Mouse (Mus musculus) embryonic fibroblast, embryonic 13.5 days (primary cell): ENCODE measurements around the gene Hnrnpa2b1. TPM values are rescaled to one million over a fixed set of nuclear protein-coding genes. Genes with fewer than 3 reads are reported as not detected.

Experiments used
- H3K27ac ChIP-seq: 2 replicates; pipeline ENCODE4 v1.5.1; 2012; ENCODE audit warnings: low read length, control low read depth, inconsistent platforms; ENCODE audit not compliant: insufficient read depth
- H3K4me1 ChIP-seq: 2 replicates; pipeline ENCODE4 v1.6.1; 2011; ENCODE audit warnings: low read length; ENCODE audit not compliant: control insufficient read depth, insufficient read depth
- H3K4me3 ChIP-seq: 2 replicates; pipeline ENCODE4 v1.5.1; 2011; ENCODE audit warnings: mild to moderate bottlenecking, control low read depth, low read length; ENCODE audit not compliant: insufficient read depth
- CTCF ChIP-seq: IDR thresholded peaks from 2 replicates; pipeline ENCODE4 v1.5.1; 2011; ENCODE audit warnings: mild to moderate bottlenecking, control low read depth, low read length, moderate library complexity, borderline replicate concordance; ENCODE audit not compliant: insufficient read depth
- POLR2A ChIP-seq: IDR thresholded peaks from 2 replicates; pipeline ENCODE4 v1.6.1; 2011; ENCODE audit warnings: low read depth, mild to moderate bottlenecking, control low read depth, low read length, moderate library complexity
- polyA plus RNA-seq: library from polyadenylated mRNA; stranded (reverse); fragments of >200 nt; gene quantifications from 2 replicates; pipeline ENCODE4 v1.2.4, GENCODE M21; 2011; ENCODE audit warnings: low read depth; ENCODE audit not compliant: missing spikeins, insufficient read length

Hnrnpa2b1 gene
- polyA plus RNA-seq, 1 experiment, result 1,144 TPM

GRCm38 (mm10) chr6:51470311-51471178, 851 bp upstream of the Hnrnpa2b1 start, which contains the start of gene Cbx3:
Gene Cbx3 (plus strand): TSS chr6:51470360.
- TF ChIP-seq CTCF (no peak), POLR2A (peak; percentile 73)
- peaks cover 3% of the 10 kb centered on the region; the same call in 1 of the 2 replicates for H3K4me1 ChIP-seq
- peak within 1 kb of the TSS; percentile 97 for H3K4me3 ChIP-seq
- H3K27ac ChIP-seq, result peak within 1 kb of the TSS; percentile 99

- peaks cover 3% of the 10 kb centered on the region; the same call in 1 of the 2 replicates for H3K4me1 ChIP-seq
- peak overlapping the region; percentile 88 for H3K4me3 ChIP-seq
- H3K27ac ChIP-seq, result peak overlapping the region; percentile 97
- TF ChIP-seq POLR2A, result peak; percentile 65
- no peak for TF ChIP-seq CTCF
Measured at GRCm38 (mm10) chr6:51468891-51469561, 668 bp downstream of the Hnrnpa2b1 start.

- H3K4me3 ChIP-seq, result peak overlapping the region; percentile 41
- no peak for TF ChIP-seq CTCF
- no peak for TF ChIP-seq POLR2A
- H3K4me1 ChIP-seq, result peaks cover under 1% of the 10 kb centered on the region; the same call in 1 of the 2 replicates
- H3K27ac ChIP-seq, result no peak overlapping the region
Measured at GRCm38 (mm10) chr6:51467649-51468048, 2.0 kb downstream of the Hnrnpa2b1 start.

GRCm38 (mm10) chr6:51460363-51460762, 9.3 kb downstream of the Hnrnpa2b1 start:
- Histone ChIP-seq H3K4me1 (no peaks in the 10 kb centered on the region), H3K27ac (no peak overlapping the region), H3K4me3 (no peak overlapping the region)
- TF ChIP-seq CTCF (no peak), POLR2A (no peak)

GRCm38 (mm10) chr6:51460021-51460360, 9.7 kb downstream of the Hnrnpa2b1 start:
- H3K27ac ChIP-seq, result no peak overlapping the region
- H3K4me3 ChIP-seq, result no peak overlapping the region
- TF ChIP-seq POLR2A (no peak), CTCF (no peak)
- no peaks in the 10 kb centered on the region for H3K4me1 ChIP-seq

- TF ChIP-seq CTCF, result no peak
- TF ChIP-seq POLR2A, result 0 out of 2 replicates have a peak, but pooled peaks have one; percentile 34
- no peak overlapping the region for H3K27ac ChIP-seq
Measured at GRCm38 (mm10) chr6:51459313-51460020, 10.2 kb downstream of the Hnrnpa2b1 start.

DNA sequence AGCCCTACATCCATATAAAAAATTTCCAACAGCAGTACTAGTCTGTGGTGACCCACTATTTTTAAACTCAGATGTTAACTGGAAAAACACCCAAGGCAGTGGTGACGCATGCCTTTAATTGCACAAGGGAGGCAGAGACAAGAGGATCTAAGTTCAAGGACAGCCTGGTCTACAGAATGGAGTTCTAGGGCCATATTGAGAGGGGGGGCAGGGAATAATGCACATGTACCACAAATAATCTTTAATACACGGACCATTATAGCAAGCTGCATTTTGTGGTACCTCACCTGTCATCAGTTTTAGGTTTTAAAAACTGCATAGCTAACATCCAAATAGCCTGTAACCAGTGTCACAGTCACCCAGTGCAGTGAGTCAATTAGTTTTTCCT, 10.8 kb downstream of the Hnrnpa2b1 start:
- H3K4me1 ChIP-seq, result no peaks in the 10 kb centered on the region
- no peak overlapping the region for H3K4me3 ChIP-seq
- H3K27ac ChIP-seq, result no peak overlapping the region
- TF ChIP-seq CTCF (no peak), POLR2A (peak; percentile 33; the same call in 1 of the 2 replicates)

More at GRCm38 (mm10) chr6:51459313-51460020, 10.2 kb downstream of the Hnrnpa2b1 start:
- no peak overlapping the region for H3K4me3 ChIP-seq
- H3K4me1 ChIP-seq, result no peaks in the 10 kb centered on the region

DNA sequence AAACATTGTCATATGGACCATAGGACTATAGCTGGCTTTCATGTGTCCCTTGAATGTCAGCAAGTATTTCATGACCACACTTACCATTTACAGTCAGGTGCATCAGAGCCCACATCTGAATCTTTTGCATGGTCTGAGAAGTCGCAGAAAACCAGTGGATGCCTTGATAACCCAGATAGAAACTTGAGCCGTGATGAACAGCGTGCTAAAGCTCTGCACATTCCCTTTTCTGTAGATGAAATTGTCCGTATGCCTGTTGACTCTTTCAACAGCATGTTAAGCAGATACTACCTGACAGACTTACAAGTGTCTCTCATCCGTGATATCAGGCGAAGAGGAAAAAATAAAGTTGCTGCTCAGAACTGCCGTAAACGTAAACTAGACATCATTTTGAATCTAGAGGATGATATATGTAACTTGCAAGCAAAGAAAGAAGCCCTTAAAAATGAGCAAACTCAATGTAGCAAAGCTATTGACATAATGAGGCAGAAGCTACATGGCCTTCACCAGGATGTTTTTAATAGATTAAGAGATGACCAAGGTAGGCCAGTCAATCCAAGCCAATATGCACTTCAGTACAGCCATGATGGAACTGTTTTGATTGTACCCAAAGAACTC, 11.8 kb downstream of the Hnrnpa2b1 start:
- H3K27ac ChIP-seq, result no peak overlapping the region
- no peaks in the 10 kb centered on the region for H3K4me1 ChIP-seq
- no peak for TF ChIP-seq POLR2A
- no peak for TF ChIP-seq CTCF
- no peak overlapping the region for H3K4me3 ChIP-seq

GRCm38 (mm10) chr6:51457283-51457682, 12.4 kb downstream of the Hnrnpa2b1 start:
- Histone ChIP-seq H3K4me1 (no peaks in the 10 kb centered on the region), H3K4me3 (no peak overlapping the region), H3K27ac (no peak overlapping the region)
- TF ChIP-seq POLR2A, result peak; percentile 12; the same call in 1 of the 2 replicates
- TF ChIP-seq CTCF, result no peak

GRCm38 (mm10) chr6:51456198-51456597, 13.5 kb downstream of the Hnrnpa2b1 start:
- Histone ChIP-seq H3K27ac (no peak overlapping the region), H3K4me1 (no peaks in the 10 kb centered on the region), H3K4me3 (no peak overlapping the region)
- TF ChIP-seq CTCF (no peak), POLR2A (no peak)
